Mouse (Mus musculus) megakaryocyte, embryonic 14.5 days (primary cell): Measurements from ENCODE around the gene Clspn.

Source experiments
- FLI1 ChIP-seq: IDR thresholded peaks from 2 replicates; pipeline ENCODE4 v1.6.1; 2012; ENCODE audit warnings: low read length, inconsistent platforms, mixed read lengths
- GATA1 ChIP-seq: IDR thresholded peaks from 3 replicates; pipeline ENCODE4 v1.6.1; 2012; ENCODE audit warnings: mixed read lengths, low read length, inconsistent platforms, borderline replicate concordance

- TF ChIP-seq FLI1, result no peak
- no peak for TF ChIP-seq GATA1
These were observed 19.5 kb downstream of the Clspn start for GRCm38 (mm10) chr4:126576281-126576680.
